Mouse (Mus musculus) right cerebral cortex, postnatal 10 days (tissue): ENCODE results near the gene Fam208b.
"Not testable (repeated sequence)": the region's sequence is repeated elsewhere in the genome, so short reads cannot be mapped to it uniquely, and the experiment has no call there.

ENCODE experiments used
- DNase-seq, 2 experiments: peaks; one replicate each; pipeline ENCODE4 v3.0.0; 2021; ENCODE audit warnings: low spot score in 2 of 2

Fam208b gene

GRCm38 (mm10) chr13:3563953-3564352, 47.0 kb downstream of the Fam208b start:
- DNase-seq, result no peak

- DNase-seq, result no peak
Observed at GRCm38 (mm10) chr13:3563130-3563529, 47.8 kb downstream of the Fam208b start.

- DNase-seq, result no peak
Observed at GRCm38 (mm10) chr13:3547856-3548255, 63.1 kb downstream of the Fam208b start.

- no peak for DNase-seq
Observed at GRCm38 (mm10) chr13:3547410-3547809, 63.5 kb downstream of the Fam208b start.

GRCm38 (mm10) chr13:3544925-3545324, 66.0 kb downstream of the Fam208b start:
- no peak for DNase-seq

- no peak for DNase-seq
Observed at GRCm38 (mm10) chr13:3544077-3544874, 66.6 kb downstream of the Fam208b start.

- no peak for DNase-seq
Observed at GRCm38 (mm10) chr13:3541159-3541782, 69.6 kb downstream of the Fam208b start.

- DNase-seq, result no peak
Observed at GRCm38 (mm10) chr13:3540166-3540565, 70.7 kb downstream of the Fam208b start.

- DNase-seq, result no peak
Observed at GRCm38 (mm10) chr13:3538969-3539562, 71.8 kb downstream of the Fam208b start.

GRCm38 (mm10) chr13:3538223-3538968, 72.5 kb downstream of the Fam208b start:
- DNase-seq, result peak; percentile 78 to 83

- peak; percentile 97 for DNase-seq
Observed at GRCm38 (mm10) chr13:3537594-3538222, 73.2 kb downstream of the Fam208b start, which contains the start of gene Gdi2. Gdi2 (plus strand) TSS chr13:3538063.

- no peak for DNase-seq
Observed at GRCm38 (mm10) chr13:3534146-3534545, 76.8 kb downstream of the Fam208b start.

GRCm38 (mm10) chr13:3532451-3532850, 78.5 kb downstream of the Fam208b start:
- DNase-seq, result no peak

- no peak for DNase-seq
Observed at GRCm38 (mm10) chr13:3531692-3532320, 79.1 kb downstream of the Fam208b start.

- not testable (repeated sequence) for DNase-seq
Observed at GRCm38 (mm10) chr13:3531176-3531575, 79.7 kb downstream of the Fam208b start.

- no peak for DNase-seq
Observed at GRCm38 (mm10) chr13:3530451-3530850, 80.5 kb downstream of the Fam208b start.

GRCm38 (mm10) chr13:3526328-3526727, 84.6 kb downstream of the Fam208b start:
- DNase-seq, result no peak

GRCm38 (mm10) chr13:3525611-3526051, 85.3 kb downstream of the Fam208b start:
- DNase-seq, result no peak

GRCm38 (mm10) chr13:3523946-3524345, 87.0 kb downstream of the Fam208b start:
- DNase-seq, result no peak

- peak; percentile 58 to 62 for DNase-seq
Observed at GRCm38 (mm10) chr13:3523459-3523858, 87.4 kb downstream of the Fam208b start.

- not testable (repeated sequence) for DNase-seq
Observed at GRCm38 (mm10) chr13:3519994-3520393, 90.9 kb downstream of the Fam208b start.
